Mouse (Mus musculus) liver, adult 2 months (tissue): ENCODE measurements at regions not wholly inside any gene's neighbourhood (a gene's known extent, or its start where the extent isn't known, plus 50 kb on each side); places are given as distances from the start of the nearest gene placed in this dataset.

Experiments
- CTCF ChIP-seq: fragments of 200-500 bp; IDR thresholded peaks from 2 replicates; pipeline ENCODE4 v1.5.1; 2011; ENCODE audit warnings: low read depth, low read length, control low read depth
- POLR2A ChIP-seq: fragments of 200-500 bp; IDR thresholded peaks from 2 replicates; pipeline ENCODE4 v1.6.1; 2011; ENCODE audit warnings: low read length, control low read depth; ENCODE audit not compliant: insufficient read depth; ENCODE audit errors: extremely low read depth

DNA sequence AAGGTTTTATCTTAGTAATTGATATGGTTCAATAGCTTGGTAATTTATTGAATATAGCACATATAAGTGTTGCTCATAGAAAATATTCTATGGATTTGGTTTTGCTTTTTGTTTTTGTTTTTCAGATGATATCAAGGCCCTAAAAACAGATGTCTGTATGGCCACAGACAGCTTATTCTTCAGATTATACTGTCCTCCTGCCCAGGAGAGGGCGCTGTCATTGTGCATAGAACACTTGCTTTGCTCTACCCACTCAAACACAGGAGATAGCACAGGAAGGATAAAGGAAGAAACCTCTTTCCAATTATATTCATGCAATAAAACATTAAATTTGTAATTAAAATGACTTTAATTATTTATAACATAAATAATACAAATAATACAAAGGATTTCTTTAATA is 115.4 kb upstream of the Ndst3 start:
- TF ChIP-seq POLR2A (no peak), CTCF (no peak)
